Mouse (Mus musculus): ENCODE results near the gene Scnn1g. TPM values are rescaled to one million over a fixed set of nuclear protein-coding genes. Genes with fewer than 3 reads are reported as not detected.
A peak's percentile ranks its signal among the peaks of the same experiment; 100 is the strongest.

Scnn1g gene
- total and polyA plus RNA-seq, 3 experiments: 0.11 TPM; not detected in 2

DNA sequence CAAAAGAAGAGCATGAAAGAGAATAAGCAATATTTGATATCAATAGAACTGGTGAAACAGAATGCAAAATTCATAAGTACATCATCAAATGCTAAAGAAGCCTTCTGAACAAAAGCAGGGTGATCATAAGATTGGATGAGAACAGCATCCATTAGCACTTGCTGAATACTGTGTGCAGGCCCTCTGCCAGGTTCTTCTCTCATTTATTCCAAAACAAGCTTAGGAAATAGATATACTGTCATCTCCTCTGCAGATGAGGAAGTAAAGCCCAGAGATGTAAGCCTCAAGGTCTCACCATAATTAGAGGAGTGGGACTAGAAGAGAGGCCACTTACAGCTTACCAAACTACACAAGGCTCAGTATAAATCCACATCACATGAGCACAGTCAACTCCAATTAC lies 35.1 kb upstream of the Scnn1g start:
- Histone ChIP-seq H3K4me1 (ENCODE audit: insufficient read depth, low read depth, low read length) (peaks cover 26% of the 10 kb centered on the region), H3K36me3 (replicated peaks) (peaks cover 54% of the 10 kb centered on the region), H3K4me3 (ENCODE audit: low read depth, low read length) (no peak overlapping the region), H3K27me3 (ENCODE audit: insufficient read depth, low read length) (no peaks in the 10 kb centered on the region), H3K9me3 (replicated peaks) (no peaks in the 10 kb centered on the region)
- TF ChIP-seq GATA1 (IDR thresholded peaks at IDR 0.05; ENCODE audit: borderline replicate concordance, low read length) (no peak), POLR2AphosphoS5 (IDR thresholded peaks at IDR 0.05; ENCODE audit: insufficient replicate concordance, low read depth, low read length) (no peak), GATA2 (IDR thresholded peaks at IDR 0.05; ENCODE audit: borderline replicate concordance, low read depth, low read length) (no peak), CTCF (IDR thresholded peaks at IDR 0.05; ENCODE audit: low read depth, low read length) (no peak), TAL1 (conservative IDR thresholded peaks at IDR 0.05; ENCODE audit: low read depth, low read length) (no peak)
- ATAC-seq (ENCODE audit: extremely low read depth, insufficient number of reproducible peaks, low FRiP score, poor library complexity, severe bottlenecking) (no peak), DNase-seq (ENCODE audit: low spot score) (no peak)

DNA sequence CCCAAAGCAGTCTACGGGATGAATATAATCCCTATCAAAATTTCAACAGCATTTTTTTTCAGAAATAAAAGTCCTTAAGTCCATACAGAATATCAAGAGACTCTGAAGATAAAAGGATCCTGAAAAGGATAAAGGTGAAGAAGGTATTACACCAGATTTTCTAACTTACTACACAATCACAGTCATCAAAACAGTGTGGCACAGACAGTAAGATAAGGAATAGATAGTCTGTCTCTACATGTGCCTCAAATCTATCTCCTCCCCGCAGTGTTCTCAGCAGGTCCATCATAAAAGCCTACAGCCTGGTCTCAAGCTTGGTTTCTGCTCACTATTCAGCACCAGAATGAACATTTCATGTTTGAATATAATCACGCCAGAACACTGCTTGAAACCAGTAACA lies 33.8 kb upstream of the Scnn1g start:
- no peaks in the 10 kb centered on the region for H3K9me3 ChIP-seq (replicated peaks)
- H3K4me1 ChIP-seq (ENCODE audit: insufficient read depth, low read depth, low read length): peaks cover 34% of the 10 kb centered on the region
- ATAC-seq (ENCODE audit: extremely low read depth, insufficient number of reproducible peaks, low FRiP score, poor library complexity, severe bottlenecking) (no peak), DNase-seq (ENCODE audit: low spot score) (no peak)
- no peak for TF ChIP-seq POLR2AphosphoS5 (IDR thresholded peaks at IDR 0.05; ENCODE audit: insufficient replicate concordance, low read depth, low read length)
- no peak for TF ChIP-seq GATA2 (IDR thresholded peaks at IDR 0.05; ENCODE audit: borderline replicate concordance, low read depth, low read length)
- TF ChIP-seq TAL1 (conservative IDR thresholded peaks at IDR 0.05; ENCODE audit: low read depth, low read length): no peak
- no peak for TF ChIP-seq GATA1 (IDR thresholded peaks at IDR 0.05; ENCODE audit: borderline replicate concordance, low read length)
- no peak for TF ChIP-seq CTCF (IDR thresholded peaks at IDR 0.05; ENCODE audit: low read depth, low read length)
- no peak overlapping the region for H3K4me3 ChIP-seq (ENCODE audit: low read depth, low read length)
- H3K36me3 ChIP-seq (replicated peaks): peaks cover 60% of the 10 kb centered on the region
- H3K27me3 ChIP-seq (ENCODE audit: insufficient read depth, low read length): no peaks in the 10 kb centered on the region

DNA sequence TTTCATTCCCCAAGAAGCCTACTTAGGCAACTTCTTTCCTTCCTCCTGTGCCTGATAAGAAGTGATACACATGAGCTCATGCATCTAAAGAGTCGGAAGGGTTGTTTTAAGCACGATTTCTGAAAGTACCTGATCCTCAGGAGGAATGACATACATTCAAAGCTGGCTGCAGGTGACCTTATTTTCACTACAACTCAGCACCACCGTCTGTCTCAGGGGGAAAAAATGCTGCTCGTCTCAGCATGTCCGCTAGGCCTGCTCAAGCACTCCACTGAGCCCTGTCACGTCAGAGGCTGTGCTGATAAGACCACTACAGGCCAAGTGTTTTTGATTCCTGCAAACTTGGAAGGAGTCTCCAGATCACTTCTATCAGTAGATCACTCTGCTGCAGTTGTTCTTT lies 32.3 kb upstream of the Scnn1g start:
- ATAC-seq (ENCODE audit: extremely low read depth, insufficient number of reproducible peaks, low FRiP score, poor library complexity, severe bottlenecking): no peak
- Histone ChIP-seq H3K36me3 (replicated peaks) (peaks cover 53% of the 10 kb centered on the region), H3K9me3 (replicated peaks) (no peaks in the 10 kb centered on the region), H3K4me3 (ENCODE audit: low read depth, low read length) (no peak overlapping the region), H3K27me3 (ENCODE audit: insufficient read depth, low read length) (no peaks in the 10 kb centered on the region), H3K4me1 (ENCODE audit: insufficient read depth, low read depth, low read length) (peaks cover 47% of the 10 kb centered on the region)
- no peak for DNase-seq (ENCODE audit: low spot score)
- TF ChIP-seq GATA1 (IDR thresholded peaks at IDR 0.05; ENCODE audit: borderline replicate concordance, low read length) (no peak), POLR2AphosphoS5 (IDR thresholded peaks at IDR 0.05; ENCODE audit: insufficient replicate concordance, low read depth, low read length) (no peak), GATA2 (IDR thresholded peaks at IDR 0.05; ENCODE audit: borderline replicate concordance, low read depth, low read length) (no peak), CTCF (IDR thresholded peaks at IDR 0.05; ENCODE audit: low read depth, low read length) (no peak), TAL1 (conservative IDR thresholded peaks at IDR 0.05; ENCODE audit: low read depth, low read length) (no peak)

DNA sequence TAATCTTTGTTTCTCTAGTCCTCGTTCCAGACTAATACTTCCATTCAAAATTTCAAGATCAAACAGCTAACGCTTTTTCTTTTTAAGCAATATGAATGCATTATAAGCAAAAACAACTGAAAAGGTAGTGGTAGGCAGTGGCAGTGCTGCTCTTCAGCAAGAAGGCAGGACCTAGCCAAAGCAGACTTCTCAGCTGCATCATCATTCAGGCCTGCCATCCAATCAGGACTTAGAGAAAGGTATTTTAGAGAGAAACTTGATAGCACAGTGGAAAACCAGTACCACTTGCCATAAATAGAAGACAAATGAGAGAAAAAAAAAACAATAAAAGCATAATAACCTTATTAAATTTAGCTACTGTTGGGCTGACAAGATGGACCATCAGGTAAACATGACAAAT lies 29.2 kb upstream of the Scnn1g start:
- H3K9me3 ChIP-seq (replicated peaks): no peaks in the 10 kb centered on the region
- H3K4me3 ChIP-seq (ENCODE audit: low read depth, low read length): no peak overlapping the region
- peaks cover 38% of the 10 kb centered on the region for H3K36me3 ChIP-seq (replicated peaks)
- H3K4me1 ChIP-seq (ENCODE audit: insufficient read depth, low read depth, low read length): peaks cover 48% of the 10 kb centered on the region
- no peak for DNase-seq (ENCODE audit: low spot score)
- TF ChIP-seq GATA1 (IDR thresholded peaks at IDR 0.05; ENCODE audit: borderline replicate concordance, low read length) (no peak), CTCF (IDR thresholded peaks at IDR 0.05; ENCODE audit: low read depth, low read length) (no peak), GATA2 (IDR thresholded peaks at IDR 0.05; ENCODE audit: borderline replicate concordance, low read depth, low read length) (no peak), POLR2AphosphoS5 (IDR thresholded peaks at IDR 0.05; ENCODE audit: insufficient replicate concordance, low read depth, low read length) (no peak), TAL1 (conservative IDR thresholded peaks at IDR 0.05; ENCODE audit: low read depth, low read length) (no peak)
- ATAC-seq (ENCODE audit: extremely low read depth, insufficient number of reproducible peaks, low FRiP score, poor library complexity, severe bottlenecking): no peak
- peaks cover 8% of the 10 kb centered on the region; the same call in 1 of the 2 replicates for H3K27me3 ChIP-seq (ENCODE audit: insufficient read depth, low read length)

DNA sequence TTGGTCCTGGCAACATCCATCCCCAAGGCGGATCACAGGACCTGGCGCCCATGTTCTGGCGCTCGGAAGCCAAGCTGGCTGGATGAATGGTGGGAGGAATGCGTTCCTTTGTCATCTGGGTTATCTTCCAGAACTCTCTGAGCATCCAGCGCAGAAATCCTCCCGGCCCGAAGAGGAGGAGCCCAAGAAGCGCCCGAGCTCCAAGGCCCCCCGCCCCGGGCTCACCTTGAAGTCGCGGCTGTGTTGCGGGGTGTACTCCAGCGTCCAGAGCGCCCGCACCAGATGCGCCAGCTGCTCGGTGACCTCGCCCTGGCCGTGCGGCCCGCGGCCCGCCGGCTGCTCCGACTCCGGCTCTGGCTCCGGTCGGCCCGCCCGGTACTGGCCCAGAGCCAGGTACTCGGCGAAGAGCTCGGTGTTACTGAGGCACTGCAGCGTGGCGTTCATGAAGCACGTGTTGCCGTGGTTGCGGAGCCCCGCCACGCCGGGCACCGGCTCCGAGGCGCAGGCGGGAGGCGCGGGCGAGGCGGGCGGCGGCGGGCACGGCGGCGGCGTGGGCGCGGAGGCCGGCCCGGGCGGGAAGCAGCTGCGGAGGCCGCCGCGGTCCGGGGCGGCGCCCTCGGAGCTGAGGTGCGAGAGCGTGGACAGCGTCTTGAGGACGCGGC lies 27.7 kb upstream of the Scnn1g start:
- peak overlapping the region; percentile 81 for H3K4me3 ChIP-seq (ENCODE audit: low read depth, low read length)
- ATAC-seq (ENCODE audit: extremely low read depth, insufficient number of reproducible peaks, low FRiP score, poor library complexity, severe bottlenecking) (no peak), DNase-seq (ENCODE audit: low spot score) (peak; percentile 31)
- TF ChIP-seq CTCF (IDR thresholded peaks at IDR 0.05; ENCODE audit: low read depth, low read length) (no peak), POLR2AphosphoS5 (IDR thresholded peaks at IDR 0.05; ENCODE audit: insufficient replicate concordance, low read depth, low read length) (no peak), GATA2 (IDR thresholded peaks at IDR 0.05; ENCODE audit: borderline replicate concordance, low read depth, low read length) (no peak), GATA1 (IDR thresholded peaks at IDR 0.05; ENCODE audit: borderline replicate concordance, low read length) (no peak), TAL1 (conservative IDR thresholded peaks at IDR 0.05; ENCODE audit: low read depth, low read length) (no peak)
- H3K9me3 ChIP-seq (replicated peaks): no peaks in the 10 kb centered on the region
- peaks cover 16% of the 10 kb centered on the region for H3K27me3 ChIP-seq (ENCODE audit: insufficient read depth, low read length)
- H3K36me3 ChIP-seq (replicated peaks): peaks cover 33% of the 10 kb centered on the region
- peaks cover 42% of the 10 kb centered on the region for H3K4me1 ChIP-seq (ENCODE audit: insufficient read depth, low read depth, low read length)

DNA sequence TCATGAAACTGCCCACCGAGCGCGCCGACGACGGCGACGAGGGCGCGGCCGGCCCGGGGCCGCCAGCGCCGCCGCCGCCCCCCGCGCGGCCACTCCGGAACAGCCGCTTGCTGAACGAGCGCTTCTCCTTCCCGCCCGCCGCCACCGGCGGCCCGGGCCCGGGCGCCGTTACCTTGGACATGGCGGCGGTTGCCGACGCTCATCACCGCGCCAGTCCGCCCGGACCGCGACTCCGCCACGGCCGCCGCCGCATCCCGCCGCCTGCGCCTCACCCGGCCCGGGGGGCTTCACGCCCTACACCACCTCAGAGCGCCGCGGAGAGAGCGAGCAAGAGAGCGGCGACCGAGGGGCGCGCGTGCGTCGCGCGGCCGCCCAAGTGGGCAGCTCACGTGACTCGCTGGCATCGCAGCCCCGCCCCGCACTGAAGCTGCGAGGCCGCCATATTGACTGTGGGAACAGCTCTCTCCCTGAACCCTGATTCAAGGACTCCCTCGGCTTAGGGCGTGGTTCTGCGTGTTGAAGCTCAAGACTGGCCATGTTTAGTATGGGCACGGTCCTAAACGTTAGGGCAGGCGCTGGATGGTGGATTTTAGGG lies 27.1 kb upstream of the Scnn1g start, which contains the start of gene Usp31:
Gene Usp31 (minus strand): TSS at position 181 of the 595 bp plus-strand sequence.
- peaks cover 27% of the 10 kb centered on the region for H3K36me3 ChIP-seq (replicated peaks)
- H3K27me3 ChIP-seq (ENCODE audit: insufficient read depth, low read length): peaks cover 22% of the 10 kb centered on the region
- H3K4me3 ChIP-seq (ENCODE audit: low read depth, low read length): peak within 1 kb of the TSS; percentile 81
- peaks cover 38% of the 10 kb centered on the region for H3K4me1 ChIP-seq (ENCODE audit: insufficient read depth, low read depth, low read length)
- DNase-seq (ENCODE audit: low spot score) (peak; percentile 90), ATAC-seq (ENCODE audit: extremely low read depth, insufficient number of reproducible peaks, low FRiP score, poor library complexity, severe bottlenecking) (peak; percentile 99)
- TF ChIP-seq GATA2 (IDR thresholded peaks at IDR 0.05; ENCODE audit: borderline replicate concordance, low read depth, low read length): no peak
- TF ChIP-seq CTCF (IDR thresholded peaks at IDR 0.05; ENCODE audit: low read depth, low read length): no peak
- TF ChIP-seq POLR2AphosphoS5 (IDR thresholded peaks at IDR 0.05; ENCODE audit: insufficient replicate concordance, low read depth, low read length): no peak
- TF ChIP-seq TAL1 (conservative IDR thresholded peaks at IDR 0.05; ENCODE audit: low read depth, low read length): no peak
- TF ChIP-seq GATA1 (IDR thresholded peaks at IDR 0.05; ENCODE audit: borderline replicate concordance, low read length): no peak
- H3K9me3 ChIP-seq (replicated peaks): no peaks in the 10 kb centered on the region
